Mouse (Mus musculus) activated CD4-positive, CD25-positive, alpha-beta regulatory T cell (primary cell): ENCODE measurements around the gene Avpr1b. TPM values are rescaled to one million over a fixed set of nuclear protein-coding genes. Genes with fewer than 3 reads are reported as not detected.

ENCODE experiments used
- polyA plus RNA-seq, 2 experiments: library from polyadenylated mRNA; unstranded; fragments of 100-300 nt; shearing (Covaris generic); gene quantifications; one replicate each; pipeline ENCODE4 v1.2.1; 2017

Avpr1b gene
- polyA plus RNA-seq: under 1 TPM in 1 of 2 experiments, not detected in 1; 0.14 TPM

GRCm38 (mm10) chr1:131598905-131599304, at the start of gene Avpr1b:
Gene Avpr1b (plus strand): TSS chr1:131599239.

GRCm38 (mm10) chr1:131637791-131638540, 38.9 kb downstream of the Avpr1b start, which contains the start of gene Ctse:
Gene Ctse (plus strand): TSS chr1:131638306.

Other genes with a start within 250 kb of the Avpr1b start
- 10 to 100 TPM; 29.4 to 39.3 TPM for gene Srgap2, start 71.9 kb upstream of the Avpr1b start, polyA plus RNA-seq
- gene Fam72a, start 71.3 kb upstream of the Avpr1b start, polyA plus RNA-seq: 1 to 10 TPM in 1 of 2 experiments, under 1 TPM in 1; 0.81 to 1.0 TPM
- 100 to 1,000 TPM in 1 of 2 experiments, 10 to 100 TPM in 1; 18.0 to 405 TPM for gene Ctse, start 39.1 kb downstream of the Avpr1b start, polyA plus RNA-seq
- gene Rab7b, start 89.5 kb downstream of the Avpr1b start, polyA plus RNA-seq: under 1 TPM; 0.44 to 0.74 TPM
- gene Slc26a9, start 144.8 kb downstream of the Avpr1b start, polyA plus RNA-seq: under 1 TPM in 1 of 2 experiments, not detected in 1; 0.39 TPM
- gene Pm20d1, start 198.1 kb downstream of the Avpr1b start, polyA plus RNA-seq: under 1 TPM in 1 of 2 experiments, not detected in 1; 0.61 TPM
- 10 to 100 TPM; 19.9 to 27.6 TPM for gene Slc41a1, start 228.3 kb downstream of the Avpr1b start, polyA plus RNA-seq